In the genomic region with DNA sequence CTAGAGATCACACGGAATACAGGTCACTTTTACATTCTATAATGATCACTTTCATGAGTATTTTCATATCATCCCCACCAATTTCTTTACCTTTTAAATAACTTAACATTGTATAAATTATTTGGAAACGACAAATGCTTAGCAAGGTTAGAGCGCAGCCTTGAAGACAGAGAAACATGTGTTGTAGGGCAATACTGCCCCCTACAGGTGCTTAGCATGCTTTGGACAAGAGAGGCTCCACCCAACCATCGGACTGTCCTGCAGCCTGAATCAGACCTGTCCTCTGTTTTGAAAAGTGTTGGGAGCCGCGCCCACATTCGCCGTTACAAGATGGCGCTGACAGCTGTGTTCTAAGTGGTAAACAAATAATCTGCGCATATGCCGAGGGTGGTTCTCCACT, we compare ENCODE assay signal across 10 mouse cellular contexts. TPM values are rescaled to one million over a fixed set of nuclear protein-coding genes. Genes with fewer than 3 reads are reported as not detected.
DNase-seq lines count a peak whose midpoint lies in the region; ATAC-seq and TF ChIP-seq lines count a peak whose summit lies in the region.
"Had no signal": no experiment of that assay in that cellular context is flagged by ENCODE, and none has a peak within 500 bp of the region (broad histone marks: within the 10 kb centered on the region; RNA-seq: fewer than 3 reads in every experiment).

No protein-coding gene starts in this region.

- no peak overlapping the region for H3K4me3 ChIP-seq in lung, adult 2 months (replicated peaks; ENCODE audit: extremely low read depth, low read depth, low read length)
- no peak overlapping the region for H3K4me3 ChIP-seq in forebrain, embryonic 16.5 days (replicated peaks; ENCODE audit: low read length)
- H3K4me3 ChIP-seq: embryonic facial prominence, embryonic 15.5 days; lung, embryonic 15.5 days had no signal

- H3K36me3 ChIP-seq in forebrain, embryonic 16.5 days (ENCODE audit: control insufficient read depth, insufficient read depth) = no peaks in the 10 kb centered on the region
- H3K36me3 ChIP-seq: embryonic facial prominence, embryonic 15.5 days; lung, embryonic 15.5 days had no signal

- peak; percentile 24; the same call in 1 of the 2 replicates for TF ChIP-seq CTCF in lung, adult 2 months (IDR thresholded peaks at IDR 0.05; ENCODE audit: insufficient read depth, low read length)

- H3K9me3 ChIP-seq in forebrain, embryonic 16.5 days (ENCODE audit: control insufficient read depth, low read length) = no peaks in the 10 kb centered on the region; the same call in 1 of the 2 replicates
- H3K9me3 ChIP-seq: embryonic facial prominence, embryonic 15.5 days; lung, embryonic 15.5 days had no signal

- no peak for ATAC-seq in forebrain, embryonic 16.5 days

- DNase-seq in gastrocnemius, adult 18-20 months (ENCODE audit: low spot score) = peak; percentile 47
- no peak for DNase-seq in gastrocnemius, postnatal 4 days (ENCODE audit: low spot score in 2 of 2)
- DNase-seq in CD4-positive helper T cell, adult 2 months (ENCODE audit: low read depth, low spot score) = peak; percentile 49
- peak; percentile 61 to 70 for DNase-seq in adrenal gland, postnatal 36 days
- DNase-seq in lung, adult 2 months = peak; percentile 10
- DNase-seq in left cerebral cortex, adult 9 months (ENCODE audit: low spot score in 2 of 2) = no peak
- no peak for DNase-seq in urinary bladder, postnatal 4 days (ENCODE audit: low spot score in 2 of 2)

- H3K9ac ChIP-seq in forebrain, embryonic 16.5 days (replicated peaks; ENCODE audit: low read depth, low read length) = no peak overlapping the region
- H3K9ac ChIP-seq: embryonic facial prominence, embryonic 15.5 days; lung, embryonic 15.5 days had no signal

- no peaks in the 10 kb centered on the region for H3K4me1 ChIP-seq in lung, adult 2 months (ENCODE audit: control insufficient read depth, insufficient read depth, low read length)
- no peaks in the 10 kb centered on the region for H3K4me1 ChIP-seq in forebrain, embryonic 16.5 days (replicated peaks; ENCODE audit: control insufficient read depth, insufficient read depth, low read length)
- H3K4me1 ChIP-seq: embryonic facial prominence, embryonic 15.5 days; lung, embryonic 15.5 days had no signal

- no peak overlapping the region for H3K27ac ChIP-seq in forebrain, embryonic 16.5 days (ENCODE audit: low read length)
- H3K27ac ChIP-seq: embryonic facial prominence, embryonic 15.5 days; lung, embryonic 15.5 days had no signal

- no peaks in the 10 kb centered on the region for H3K27me3 ChIP-seq in forebrain, embryonic 16.5 days (replicated peaks; ENCODE audit: control insufficient read depth, insufficient read depth, low read length)
- H3K27me3 ChIP-seq: embryonic facial prominence, embryonic 15.5 days; lung, embryonic 15.5 days had no signal

- no peak overlapping the region for H3K4me2 ChIP-seq in forebrain, embryonic 16.5 days (ENCODE audit: low read length)
- H3K4me2 ChIP-seq: embryonic facial prominence, embryonic 15.5 days; lung, embryonic 15.5 days had no signal

- 95% methylated on average over 11 of the region's 11 CpGs for WGBS in lung, adult 2 months
- WGBS in forebrain, embryonic 16.5 days = 95% methylated on average over 11 of the region's 11 CpGs

- no peak for TF ChIP-seq POLR2A in lung, adult 2 months (IDR thresholded peaks at IDR 0.05; ENCODE audit: borderline replicate concordance, extremely low read depth, low read depth, low read length)

RNA-seq across cellular contexts. Expression of a gene that starts 24.8 kb away (rescaled TPM):
- 10 to 100 TPM; 22.7 to 52.1 TPM for total RNA-seq in gastrocnemius, adult 18-20 months (2021)
- 10 to 100 TPM; 51.0 to 54.2 TPM for total RNA-seq in gastrocnemius, postnatal 4 days (2021)
- 10 to 100 TPM; 50.7 to 57.0 TPM for total RNA-seq in adrenal gland, postnatal 36 days (2021)
- 2.7 and 7.2 TPM in 2 replicates for polyA plus RNA-seq in lung, adult 2 months (2012; rRNA removed)
- polyA plus RNA-seq in forebrain, embryonic 16.5 days (2015; fragmentation: Nextera tagmentation; extraction: Ambion mirVana) = 54.2 and 66.8 TPM in 2 replicates

RNA-seq across cellular contexts. Expression of a gene that starts 44.0 kb away (rescaled TPM):
- total RNA-seq in gastrocnemius, adult 18-20 months (2021) = 10 to 100 TPM; 13.9 to 14.0 TPM
- total RNA-seq in gastrocnemius, postnatal 4 days (2021) = 10 to 100 TPM; 30.4 to 31.8 TPM
- total RNA-seq in adrenal gland, postnatal 36 days (2021) = 10 to 100 TPM; 35.8 to 43.3 TPM
- polyA plus RNA-seq in lung, adult 2 months (2012; rRNA removed) = 29.1 and 50.1 TPM in 2 replicates
- polyA plus RNA-seq in forebrain, embryonic 16.5 days (2015; fragmentation: Nextera tagmentation; extraction: Ambion mirVana) = 49.5 TPM in 2 replicates

RNA-seq across cellular contexts. Expression of a gene that starts 52.1 kb away (rescaled TPM):
- 10 to 100 TPM; 55.6 to 56.4 TPM for total RNA-seq in gastrocnemius, adult 18-20 months (2021)
- total RNA-seq in gastrocnemius, postnatal 4 days (2021) = 10 to 100 TPM; 62.4 to 73.1 TPM
- total RNA-seq in adrenal gland, postnatal 36 days (2021) = 10 to 100 TPM; 59.4 to 88.9 TPM
- 44.2 and 53.7 TPM in 2 replicates for polyA plus RNA-seq in lung, adult 2 months (2012; rRNA removed)
- 14.0 and 16.3 TPM in 2 replicates for polyA plus RNA-seq in forebrain, embryonic 16.5 days (2015; fragmentation: Nextera tagmentation; extraction: Ambion mirVana)

Comparison
In these comparisons a context has a peak if more than half of its experiments do, and no peak if none do; other contexts are left out.
1. DNase-seq: peak in gastrocnemius, adult 18-20 months (single experiment), CD4-positive helper T cell, adult 2 months (single experiment), adrenal gland, postnatal 36 days (2 of 2) and lung, adult 2 months (single experiment); none in gastrocnemius, postnatal 4 days (0 of 2), left cerebral cortex, adult 9 months (0 of 2) and urinary bladder, postnatal 4 days (0 of 2).